Mouse (Mus musculus) kidney, embryonic 16.5 days (tissue): Measurements from ENCODE around the gene Sgms1. TPM values are rescaled to one million over a fixed set of nuclear protein-coding genes. Genes with fewer than 3 reads are reported as not detected.
A peak's percentile ranks its signal among the peaks of the same experiment; 100 is the strongest.

Source experiments
- ATAC-seq: fragments of 200-750 bp; cut with Nextera tagmentation; 2 replicates; pipeline ENCODE4 v1.8.0; 2017; ENCODE audit warnings: moderate TSS enrichment; ENCODE audit not compliant: low FRiP score, low TSS enrichment
- H3K27ac ChIP-seq: fragments of 300-500 bp; sonication (generic); 2 replicates; pipeline ENCODE4 v1.5.1; 2014; ENCODE audit warnings: low read length
- H3K27me3 ChIP-seq: fragments of 300-500 bp; sonication (generic); 2 replicates; pipeline ENCODE4 v1.6.1; 2014; ENCODE audit warnings: low read length, control low read depth, mixed read lengths; ENCODE audit not compliant: insufficient read depth
- H3K36me3 ChIP-seq: fragments of 300-500 bp; sonication (generic); 2 replicates; pipeline ENCODE4 v1.6.1; 2014; ENCODE audit warnings: low read length, control low read depth, mixed read lengths; ENCODE audit not compliant: insufficient read depth
- H3K4me1 ChIP-seq: fragments of 300-500 bp; sonication (generic); 2 replicates; pipeline ENCODE4 v1.6.1; 2014; ENCODE audit warnings: low read length, control low read depth, mixed read lengths; ENCODE audit not compliant: insufficient read depth
- H3K4me2 ChIP-seq: fragments of 300-500 bp; sonication (generic); replicated peaks from 2 replicates; pipeline ENCODE4 v1.6.1; 2014; ENCODE audit warnings: low read depth, low read length
- H3K4me3 ChIP-seq: fragments of 300-500 bp; sonication (generic); 2 replicates; pipeline ENCODE4 v1.5.1; 2014; ENCODE audit warnings: mild to moderate bottlenecking, low read length
- H3K9ac ChIP-seq: fragments of 300-500 bp; sonication (generic); replicated peaks from 2 replicates; pipeline ENCODE4 v1.6.1; 2014; ENCODE audit warnings: low read length
- H3K9me3 ChIP-seq: fragments of 300-500 bp; sonication (generic); 2 replicates; pipeline ENCODE4 v1.6.1; 2016; ENCODE audit warnings: low read length, control low read depth
- WGBS: fragments of 180-500 bp; shearing (Covaris S2); extraction: QIAGEN DNeasy Blood & Tissue Kit; methylation state at CpG from one replicate; pipeline ENCODE4 v1.1.7; 2014; 5-methylcytosine and 5-hydroxymethylcytosine counted together
- polyA plus RNA-seq: library from polyadenylated mRNA; unstranded; fragments of >200 nt; fragmentation: Nextera tagmentation; extraction: Ambion mirVana; gene quantifications from 2 replicates; pipeline ENCODE4 v1.2.1, GENCODE M21; 2015

Sgms1 gene
- polyA plus RNA-seq, 1 experiment from 2014 or later, result 65.5 TPM

DNA sequence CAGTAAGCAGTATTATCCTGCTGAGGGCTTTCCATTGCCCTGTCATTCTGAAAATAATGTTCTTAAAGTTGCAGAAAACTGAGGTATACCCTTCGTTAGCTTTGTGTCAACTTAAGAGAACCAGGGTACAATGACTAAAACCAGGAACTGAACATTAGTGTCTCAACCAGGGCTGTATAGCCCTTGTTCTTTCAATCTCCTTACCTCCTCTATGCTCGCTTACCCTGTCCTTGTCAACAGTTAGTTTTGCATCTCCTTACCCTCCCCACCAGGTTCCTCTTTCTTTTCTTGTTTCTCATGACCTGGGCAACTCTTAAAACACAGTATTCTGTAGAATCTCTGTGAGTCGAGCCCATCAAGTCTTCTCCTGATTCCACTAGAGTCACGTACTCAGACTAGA is 206.5 kb downstream of the Sgms1 start:
- H3K36me3 ChIP-seq, result no peaks in the 10 kb centered on the region
- H3K4me1 ChIP-seq, result peaks cover 54% of the 10 kb centered on the region
- peak overlapping the region; percentile 25; the same call in 1 of the 2 replicates for H3K27ac ChIP-seq

DNA sequence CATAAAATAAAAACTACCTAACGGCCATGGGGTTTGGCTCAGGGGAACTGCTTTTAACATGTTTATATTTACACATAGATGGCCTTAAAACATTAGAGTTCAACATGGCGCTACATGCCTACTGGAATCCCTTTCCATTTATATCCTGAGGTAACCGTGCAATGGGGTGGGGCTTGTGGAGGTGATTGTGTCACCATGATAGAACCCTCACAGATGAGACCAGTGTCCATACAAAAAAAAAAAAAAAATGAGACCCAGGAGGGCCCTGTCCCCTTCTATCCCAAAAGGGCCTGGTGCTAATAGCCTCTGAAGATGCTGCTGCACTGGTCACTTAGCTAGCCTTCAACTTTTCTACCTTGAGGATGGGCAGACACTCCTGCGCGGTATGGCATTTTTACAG is 207.0 kb downstream of the Sgms1 start:
- Histone ChIP-seq H3K9me3 (no peaks in the 10 kb centered on the region), H3K9ac (no peak overlapping the region), H3K27me3 (no peaks in the 10 kb centered on the region), H3K4me3 (no peak overlapping the region), H3K4me2 (no peak overlapping the region), H3K27ac (peak overlapping the region; percentile 72; the same call in 1 of the 2 replicates), H3K36me3 (no peaks in the 10 kb centered on the region), H3K4me1 (peaks cover 50% of the 10 kb centered on the region)
- 79% methylated on average over 5 of the region's 5 CpGs for WGBS
- ATAC-seq, result no peak

More for the DNA sequence above, 206.5 kb downstream of the Sgms1 start:
- no peak for ATAC-seq
- H3K9me3 ChIP-seq, result no peaks in the 10 kb centered on the region
- 94% methylated on average over 4 of the region's 4 CpGs for WGBS
- H3K4me3 ChIP-seq, result no peak overlapping the region
- H3K27me3 ChIP-seq, result no peaks in the 10 kb centered on the region
- H3K4me2 ChIP-seq, result no peak overlapping the region
- H3K9ac ChIP-seq, result no peak overlapping the region

DNA sequence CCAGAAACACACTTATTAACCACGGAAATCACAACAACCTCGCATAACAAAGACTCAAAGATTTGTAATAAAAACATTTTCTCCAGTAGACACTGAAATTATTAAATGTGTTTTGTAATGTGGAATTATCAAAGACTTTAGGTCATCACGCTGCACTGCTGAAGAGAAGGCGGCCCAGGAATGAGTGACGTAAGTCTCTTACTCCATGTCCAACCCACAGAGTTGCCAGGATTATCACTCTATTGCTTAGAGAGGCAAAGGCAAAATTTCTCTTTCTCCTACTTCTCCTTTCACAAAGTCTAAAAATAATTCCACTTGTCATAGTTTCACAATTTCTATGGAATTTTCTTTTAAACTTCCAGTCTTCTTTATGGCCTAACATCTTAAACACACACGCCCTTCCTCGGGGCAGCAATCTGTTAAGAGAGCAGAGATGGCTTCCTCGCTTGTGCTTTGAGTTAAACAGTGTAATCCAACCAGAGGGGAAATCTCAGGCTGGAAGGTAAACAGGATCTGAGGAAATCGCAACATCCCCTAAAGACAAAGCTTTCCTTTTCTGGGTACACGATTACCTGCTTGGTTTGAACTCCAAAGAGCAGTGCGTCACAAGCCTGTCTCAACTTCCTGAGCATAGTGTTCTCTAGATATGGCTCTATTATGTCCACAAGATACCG is 207.7 kb downstream of the Sgms1 start:
- Histone ChIP-seq H3K9me3 (no peaks in the 10 kb centered on the region), H3K27me3 (no peaks in the 10 kb centered on the region), H3K9ac (no peak overlapping the region), H3K36me3 (no peaks in the 10 kb centered on the region), H3K4me1 (peaks cover 47% of the 10 kb centered on the region), H3K4me2 (no peak overlapping the region), H3K4me3 (no peak overlapping the region), H3K27ac (peak overlapping the region; percentile 72)
- WGBS, result 74% methylated on average over 12 of the region's 12 CpGs
- ATAC-seq, result no peak

DNA sequence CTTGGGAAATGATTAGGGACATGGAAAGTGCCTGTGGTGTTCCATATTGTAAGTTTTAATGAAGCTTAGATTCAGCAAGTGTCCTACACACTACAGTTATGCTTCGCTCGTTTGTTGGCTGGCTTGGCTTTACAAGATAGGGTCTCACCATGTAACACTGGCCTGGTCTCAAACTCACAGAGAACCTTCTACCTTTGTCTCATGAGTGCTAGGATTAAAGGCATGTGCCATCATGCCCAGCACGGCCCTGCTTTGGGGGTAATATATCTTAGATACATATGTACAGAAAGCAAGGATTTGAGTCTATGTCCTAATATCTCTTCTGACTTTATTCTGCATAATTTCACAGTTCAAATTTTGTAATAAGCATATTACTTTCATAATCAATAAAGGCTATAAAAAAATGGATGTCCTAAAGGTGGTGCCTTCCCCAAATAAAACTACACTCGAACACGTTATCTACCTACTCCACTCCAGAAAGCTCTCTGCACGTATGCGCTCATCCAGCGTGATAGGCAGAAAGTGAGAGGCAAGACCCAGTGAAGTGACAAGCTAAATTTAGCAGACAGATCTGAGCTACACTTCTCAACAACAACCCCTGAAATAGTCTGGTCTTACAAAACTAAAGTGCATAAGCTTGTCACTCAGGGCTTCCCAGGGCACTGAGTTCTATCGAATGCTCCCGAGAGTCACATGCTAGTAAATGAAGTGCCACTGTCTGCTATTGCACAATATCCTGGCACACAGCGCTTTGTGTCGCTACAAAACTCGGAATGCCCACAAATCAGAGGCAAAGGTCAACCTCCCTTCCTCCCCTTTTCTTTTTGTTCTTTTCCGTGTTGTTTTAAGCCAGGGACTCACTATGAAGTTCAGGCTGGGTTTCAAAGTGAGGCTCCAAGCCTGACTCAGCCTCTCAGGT is 208.5 kb downstream of the Sgms1 start:
- ATAC-seq, result no peak
- Histone ChIP-seq H3K27ac (peak overlapping the region; percentile 91), H3K4me1 (peaks cover 40% of the 10 kb centered on the region), H3K36me3 (no peaks in the 10 kb centered on the region), H3K4me3 (no peak overlapping the region), H3K9me3 (no peaks in the 10 kb centered on the region), H3K9ac (no peak overlapping the region), H3K4me2 (no peak overlapping the region), H3K27me3 (no peaks in the 10 kb centered on the region)
- 54% methylated on average over 14 of the region's 14 CpGs for WGBS

DNA sequence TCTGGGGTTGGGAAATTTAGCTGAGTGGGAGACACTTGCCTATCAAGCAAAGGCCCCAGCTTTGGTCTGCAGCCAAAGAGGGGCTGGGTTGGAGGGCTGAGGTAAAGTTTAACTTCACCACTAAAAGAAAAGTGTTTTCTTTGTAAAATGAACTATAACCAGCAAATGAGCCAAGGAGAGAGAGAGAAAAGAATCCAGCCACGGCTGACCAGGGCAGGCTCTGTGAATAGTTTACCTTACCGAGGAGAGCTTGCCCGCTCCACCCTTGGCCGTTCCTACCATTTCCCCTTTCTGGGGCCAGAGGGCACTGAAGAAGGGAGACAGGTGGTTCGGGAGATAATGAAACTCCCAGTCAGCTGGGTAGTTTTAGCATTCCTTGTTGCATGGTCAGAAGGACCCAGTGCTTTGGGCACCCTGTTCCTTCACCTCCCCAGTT is 209.5 kb downstream of the Sgms1 start:
- H3K27ac ChIP-seq, result peak overlapping the region; percentile 91

DNA sequence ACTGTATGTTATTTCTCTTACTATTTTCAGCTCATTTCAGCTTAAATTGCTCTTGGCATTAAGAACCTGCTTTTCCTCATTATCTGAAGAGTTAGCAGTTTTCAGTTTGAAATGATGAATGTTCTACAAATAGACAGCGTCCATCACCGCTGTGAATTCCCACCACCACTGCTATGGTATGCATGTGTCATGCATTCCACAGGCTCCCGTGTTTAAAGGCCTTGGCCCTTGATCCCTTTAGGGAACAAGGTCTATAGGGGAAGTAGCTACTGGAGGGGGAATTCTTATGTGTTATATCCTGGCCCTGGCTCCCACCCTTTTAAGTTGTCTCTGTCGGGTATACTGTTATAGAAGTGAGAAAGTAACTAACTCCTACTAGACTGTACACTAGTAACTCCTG is 210.0 kb downstream of the Sgms1 start:
- H3K4me2 ChIP-seq, result no peak overlapping the region
- H3K9ac ChIP-seq, result no peak overlapping the region
- ATAC-seq, result peak; percentile 55
- H3K36me3 ChIP-seq, result 0 out of 2 replicates have a peak, but pooled peaks cover 3% of the 10 kb centered on the region
- H3K4me3 ChIP-seq, result no peak overlapping the region
- 38% methylated on average over 4 of the region's 4 CpGs for WGBS
- H3K4me1 ChIP-seq, result peaks cover 40% of the 10 kb centered on the region
- no peaks in the 10 kb centered on the region for H3K9me3 ChIP-seq
- peak overlapping the region; percentile 91 for H3K27ac ChIP-seq
- H3K27me3 ChIP-seq, result no peaks in the 10 kb centered on the region

More for the DNA sequence above, 209.5 kb downstream of the Sgms1 start:
- Histone ChIP-seq H3K36me3 (0 out of 2 replicates have a peak, but pooled peaks cover 3% of the 10 kb centered on the region), H3K4me2 (peak overlapping the region; percentile 27), H3K9me3 (no peaks in the 10 kb centered on the region), H3K4me3 (no peak overlapping the region), H3K9ac (no peak overlapping the region), H3K4me1 (peaks cover 40% of the 10 kb centered on the region), H3K27me3 (no peaks in the 10 kb centered on the region)
- peak; percentile 93 for ATAC-seq
- 9% methylated on average over 5 of the region's 5 CpGs for WGBS

DNA sequence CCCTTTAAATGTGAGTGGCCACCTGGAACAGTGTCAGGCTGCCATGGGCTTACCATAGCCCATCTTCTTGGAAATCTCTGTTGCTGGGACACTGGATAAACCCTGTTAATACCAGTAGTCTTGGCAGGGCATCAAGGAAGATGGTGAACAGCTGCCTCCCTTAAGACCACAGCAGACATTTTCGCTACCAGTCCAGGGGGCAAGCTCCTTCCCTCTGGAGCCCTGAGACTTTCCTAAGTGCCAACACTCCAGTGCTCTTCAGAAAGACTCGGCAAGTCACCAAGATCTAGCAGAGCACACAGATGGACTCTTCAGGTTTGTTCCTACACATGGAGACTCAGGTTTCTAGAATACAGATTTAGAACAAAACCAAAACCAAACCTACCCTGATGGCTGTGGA is 211.4 kb downstream of the Sgms1 start:
- Histone ChIP-seq H3K9me3 (no peaks in the 10 kb centered on the region), H3K9ac (no peak overlapping the region), H3K4me3 (no peak overlapping the region), H3K36me3 (0 out of 2 replicates have a peak, but pooled peaks cover 3% of the 10 kb centered on the region), H3K4me2 (no peak overlapping the region), H3K27me3 (no peaks in the 10 kb centered on the region), H3K27ac (no peak overlapping the region), H3K4me1 (peaks cover 40% of the 10 kb centered on the region)
- WGBS, result 82% methylated on average over 2 of the region's 2 CpGs
- ATAC-seq, result no peak

DNA sequence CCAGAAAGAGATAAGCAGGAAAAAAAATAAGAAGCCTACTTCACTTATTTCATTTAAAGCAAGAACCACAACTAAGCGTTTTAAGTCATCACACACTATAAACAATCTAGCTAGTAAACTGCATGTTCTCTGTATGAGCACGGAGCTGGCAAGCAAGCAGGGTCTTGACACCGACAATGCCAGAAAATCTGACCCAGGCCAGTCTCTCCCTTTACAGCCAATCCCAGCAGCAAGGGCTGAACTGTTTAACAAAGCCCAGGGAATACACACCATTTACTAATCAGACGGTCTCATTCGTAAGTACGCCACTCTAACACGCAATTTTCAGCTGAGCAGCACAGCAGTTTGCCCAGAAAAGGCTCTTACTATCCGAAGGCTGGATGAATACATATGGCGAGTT is 213.1 kb downstream of the Sgms1 start:
- WGBS, result 85% methylated on average over 9 of the region's 9 CpGs
- Histone ChIP-seq H3K4me2 (no peak overlapping the region), H3K27me3 (no peaks in the 10 kb centered on the region)

DNA sequence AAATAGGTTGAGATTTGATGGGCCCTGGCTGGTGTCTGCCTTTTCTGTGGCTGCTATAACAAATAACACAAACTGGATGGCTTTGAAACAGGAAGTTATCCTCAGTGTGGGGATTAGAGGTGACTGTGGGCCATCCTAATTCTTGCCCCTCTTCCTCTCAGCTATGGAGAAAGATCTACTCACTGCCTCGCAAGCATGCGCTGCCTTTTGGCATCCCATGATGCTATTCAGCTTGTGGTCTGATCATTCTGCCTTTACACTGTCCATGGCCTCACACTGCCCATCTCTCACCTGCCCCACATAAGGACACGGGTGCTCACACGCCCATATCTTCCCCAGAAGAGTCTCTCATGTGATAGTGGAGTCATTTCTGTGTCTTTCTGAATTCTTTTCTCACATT is 213.5 kb downstream of the Sgms1 start:
- Histone ChIP-seq H3K27ac (no peak overlapping the region), H3K4me1 (peaks cover 22% of the 10 kb centered on the region)
- WGBS, result 93% methylated on average over 4 of the region's 4 CpGs

More for the DNA sequence above, 213.1 kb downstream of the Sgms1 start:
- H3K4me3 ChIP-seq, result no peak overlapping the region
- no peaks in the 10 kb centered on the region for H3K9me3 ChIP-seq
- 0 out of 2 replicates have a peak, but pooled peaks cover 3% of the 10 kb centered on the region for H3K36me3 ChIP-seq
- no peak overlapping the region for H3K27ac ChIP-seq
- no peak overlapping the region for H3K9ac ChIP-seq
- ATAC-seq, result no peak
- peaks cover 27% of the 10 kb centered on the region for H3K4me1 ChIP-seq

More for the DNA sequence above, 213.5 kb downstream of the Sgms1 start:
- H3K4me3 ChIP-seq, result no peak overlapping the region
- H3K9me3 ChIP-seq, result no peaks in the 10 kb centered on the region
- no peak overlapping the region for H3K4me2 ChIP-seq
- no peaks in the 10 kb centered on the region for H3K27me3 ChIP-seq
- ATAC-seq, result no peak
- H3K36me3 ChIP-seq, result 0 out of 2 replicates have a peak, but pooled peaks cover 3% of the 10 kb centered on the region
- no peak overlapping the region for H3K9ac ChIP-seq
